Mouse (Mus musculus): ENCODE measurements around the gene Fgd3. TPM values are rescaled to one million over a fixed set of nuclear protein-coding genes. Genes with fewer than 3 reads are reported as not detected.
A peak's percentile ranks its signal among the peaks of the same experiment; 100 is the strongest.

The Fgd3 gene
- total RNA-seq, 4 experiments from 2014 or later = 4.5 to 4.7 (median 4.6) TPM

- DNase-seq = no peak
Measured at GRCm38 (mm10) chr13:49214454-49214853, 105.7 kb downstream of the Fgd3 start.

DNA sequence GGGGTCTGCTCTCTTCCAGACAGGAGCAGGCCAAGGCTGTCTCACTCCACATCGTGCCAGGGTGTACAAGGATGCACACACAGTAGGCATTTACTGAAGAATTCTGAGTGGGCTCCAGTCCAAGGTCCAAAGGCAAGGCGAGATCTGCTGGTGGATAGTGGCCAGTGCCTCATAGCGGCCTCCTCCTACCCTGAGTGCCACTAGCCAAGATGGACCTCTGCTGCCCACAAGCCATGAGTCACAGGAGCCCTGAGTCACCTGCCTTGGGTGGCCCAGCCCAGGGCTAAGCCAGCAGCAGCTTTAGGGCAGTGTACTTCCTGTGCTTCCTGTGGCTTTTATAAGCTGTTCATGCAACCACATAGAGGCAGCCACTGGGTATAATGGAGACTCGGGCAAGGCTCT is 106.6 kb downstream of the Fgd3 start:
- peak; percentile 87 for DNase-seq

DNA sequence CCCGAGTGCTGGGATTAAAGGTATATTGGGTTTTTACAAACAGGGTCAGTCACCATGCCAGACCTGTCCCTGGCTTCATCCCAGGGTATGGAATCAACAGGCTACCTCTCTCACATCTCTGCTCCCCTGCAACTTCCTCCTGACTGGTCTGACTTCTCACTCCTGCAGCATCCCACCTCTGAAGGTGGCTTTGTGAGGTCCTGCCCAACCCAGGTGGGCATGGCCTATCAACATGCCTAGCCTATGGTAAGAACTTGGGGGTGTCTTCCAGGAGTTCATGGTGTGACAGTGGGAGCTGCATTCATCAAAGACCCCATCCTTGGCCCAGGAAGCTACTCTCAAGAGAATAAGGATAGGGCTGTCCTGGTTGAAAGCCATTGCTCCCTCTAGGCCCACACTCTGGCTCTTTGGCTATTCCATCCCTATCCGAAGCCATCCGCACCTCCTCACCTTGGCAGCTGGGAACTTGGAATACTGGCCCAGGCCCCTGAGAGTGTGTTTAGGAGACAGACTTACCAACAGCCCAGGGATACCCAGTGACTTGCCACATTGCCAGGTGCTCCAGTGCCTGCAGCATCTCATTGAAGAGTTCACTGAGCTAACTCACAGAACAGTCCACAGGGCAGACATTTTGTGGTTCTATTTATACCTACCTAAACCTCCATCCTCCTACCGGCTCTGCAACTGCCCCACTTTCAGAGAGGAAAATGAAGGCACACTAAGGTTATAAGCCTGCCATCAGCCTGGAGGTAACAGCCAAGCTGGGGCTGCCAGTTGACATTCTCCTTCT is 107.2 kb downstream of the Fgd3 start:
- no peak for DNase-seq

Other genes with a start within 250 kb of the Fgd3 start
- gene Wnk2, start 172.3 kb downstream of the Fgd3 start, total RNA-seq (2022) = 1 to 10 TPM; 2.8 to 5.9 (median 5.0) TPM
- 10 to 100 TPM; 55.5 to 58.6 (median 58.0) TPM for gene Ninj1, start 132.8 kb downstream of the Fgd3 start, total RNA-seq (2022)
- gene Card19, start 104.3 kb downstream of the Fgd3 start, total RNA-seq (2022) = 10 to 100 TPM; 44.8 to 81.7 (median 62.8) TPM
- gene Susd3, start 71.6 kb downstream of the Fgd3 start, total RNA-seq (2022) = 10 to 100 TPM in 2 of 4 experiments, 1 to 10 TPM in 2; 3.0 to 97.4 (median 38.5) TPM
- 10 to 100 TPM; 37.2 to 48.4 (median 40.9) TPM for gene Bicd2, start 21.3 kb upstream of the Fgd3 start, total RNA-seq (2022)
- gene Ippk, start 100.9 kb upstream of the Fgd3 start, total RNA-seq (2022) = 10 to 100 TPM; 38.1 to 43.5 (median 39.4) TPM
- 1 to 10 TPM; 1.5 to 2.2 (median 1.7) TPM for gene Tes3-ps, start 173.0 kb upstream of the Fgd3 start, total RNA-seq (2022)
- gene Ecm2, start 184.5 kb upstream of the Fgd3 start, total RNA-seq (2022) = 10 to 100 TPM in 1 of 4 experiments, 1 to 10 TPM in 3; 6.0 to 10.1 (median 7.9) TPM
- gene Aspn, start 224.1 kb upstream of the Fgd3 start, total RNA-seq (2022) = 1 to 10 TPM; 2.0 to 5.8 (median 2.9) TPM